Mouse (Mus musculus) lung, embryonic 15.5 days (tissue): Measurements from ENCODE around the gene Ahcyl1. TPM values are rescaled to one million over a fixed set of nuclear protein-coding genes. Genes with fewer than 3 reads are reported as not detected.

Experiments used
- ATAC-seq: fragments of 200-750 bp; cut with Nextera tagmentation; 2 replicates; pipeline ENCODE4 v1.8.0; 2017; ENCODE audit warnings: moderate number of reproducible peaks, borderline replicate concordance; ENCODE audit not compliant: low FRiP score, low TSS enrichment; ENCODE audit errors: extremely low read depth
- H3K27ac ChIP-seq: fragments of 300-500 bp; sonication (generic); 2 replicates; pipeline ENCODE4 v1.5.1; 2015; ENCODE audit warnings: moderate library complexity, mild to moderate bottlenecking, inconsistent platforms
- H3K27me3 ChIP-seq: fragments of 300-500 bp; sonication (generic); 2 replicates; pipeline ENCODE4 v1.6.1; 2015; ENCODE audit warnings: inconsistent platforms
- H3K36me3 ChIP-seq: fragments of 300-500 bp; sonication (generic); 2 replicates; pipeline ENCODE4 v1.6.1; 2015; ENCODE audit warnings: inconsistent platforms
- H3K4me1 ChIP-seq: fragments of 300-500 bp; sonication (generic); 2 replicates; pipeline ENCODE4 v1.6.1; 2015; ENCODE audit warnings: inconsistent platforms
- H3K4me2 ChIP-seq: fragments of 300-500 bp; sonication (generic); 2 replicates; pipeline ENCODE4 v1.6.1; 2015; ENCODE audit warnings: inconsistent platforms, mild to moderate bottlenecking, moderate library complexity
- H3K4me3 ChIP-seq: fragments of 300-500 bp; sonication (generic); 2 replicates; pipeline ENCODE4 v1.5.1; 2015; ENCODE audit warnings: mild to moderate bottlenecking, inconsistent platforms
- H3K9ac ChIP-seq: fragments of 300-500 bp; sonication (generic); 2 replicates; pipeline ENCODE4 v1.6.1; 2015; ENCODE audit warnings: inconsistent platforms
- H3K9me3 ChIP-seq: fragments of 300-500 bp; sonication (generic); 2 replicates; pipeline ENCODE4 v1.6.1; 2016; ENCODE audit warnings: inconsistent platforms
- WGBS: fragments of 180-500 bp; shearing (Covaris S2); methylation state at CpG from one replicate; pipeline ENCODE4 v1.1.7; 2015; 5-methylcytosine and 5-hydroxymethylcytosine counted together
- polyA plus RNA-seq: library from polyadenylated mRNA; unstranded; fragments of >200 nt; fragmentation: Nextera tagmentation; extraction: Ambion mirVana; gene quantifications from 2 replicates; pipeline ENCODE4 v1.2.1, GENCODE M21; 2015

Gene Ahcyl1
- polyA plus RNA-seq, 1 experiment from 2014 or later, result 83.3 TPM

GRCm38 (mm10) chr3:107646947-107647346 is 49.4 kb downstream of the Ahcyl1 start:
- Histone ChIP-seq H3K27me3 (no peaks in the 10 kb centered on the region), H3K27ac (no peak overlapping the region), H3K4me3 (no peak overlapping the region), H3K36me3 (no peaks in the 10 kb centered on the region), H3K9ac (no peak overlapping the region), H3K9me3 (no peaks in the 10 kb centered on the region), H3K4me2 (no peak overlapping the region), H3K4me1 (no peaks in the 10 kb centered on the region)
- WGBS, result 72% methylated on average over 3 of the region's 3 CpGs
- no peak for ATAC-seq

- Histone ChIP-seq H3K4me2 (no peak overlapping the region), H3K36me3 (no peaks in the 10 kb centered on the region), H3K4me3 (no peak overlapping the region), H3K9ac (no peak overlapping the region), H3K27me3 (no peaks in the 10 kb centered on the region), H3K27ac (no peak overlapping the region), H3K9me3 (no peaks in the 10 kb centered on the region), H3K4me1 (no peaks in the 10 kb centered on the region)
- WGBS, result 52% methylated on average over 5 of the region's 5 CpGs
- no peak for ATAC-seq
Measured at GRCm38 (mm10) chr3:107637606-107638172, 58.7 kb downstream of the Ahcyl1 start.

DNA sequence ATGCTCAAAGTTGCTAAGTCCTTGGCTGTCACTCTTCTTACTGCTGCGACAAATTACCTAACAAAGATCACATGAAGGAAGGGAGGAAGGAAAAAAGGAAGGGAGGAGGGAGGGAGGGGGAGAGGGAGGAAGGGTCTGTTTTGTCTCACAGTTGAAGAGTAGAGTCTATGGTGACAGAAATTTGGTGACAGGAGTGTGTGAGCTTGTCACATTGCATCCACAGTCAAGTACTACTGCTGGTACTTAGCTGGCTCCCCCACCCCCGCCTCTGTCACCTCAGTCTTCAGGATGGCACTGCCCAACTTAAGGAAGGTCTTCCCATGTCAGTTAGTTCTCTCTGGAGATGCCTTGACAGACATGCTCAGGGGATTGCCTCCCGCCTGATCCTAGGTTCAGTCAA is 60.1 kb downstream of the Ahcyl1 start:
- no peak overlapping the region for H3K9ac ChIP-seq
- no peaks in the 10 kb centered on the region for H3K36me3 ChIP-seq
- H3K9me3 ChIP-seq, result no peaks in the 10 kb centered on the region
- no peak overlapping the region for H3K27ac ChIP-seq
- no peak for ATAC-seq
- H3K4me3 ChIP-seq, result no peak overlapping the region
- H3K4me2 ChIP-seq, result no peak overlapping the region
- H3K27me3 ChIP-seq, result no peaks in the 10 kb centered on the region
- no peaks in the 10 kb centered on the region for H3K4me1 ChIP-seq
- WGBS, result 76% methylated on average over 3 of the region's 3 CpGs

DNA sequence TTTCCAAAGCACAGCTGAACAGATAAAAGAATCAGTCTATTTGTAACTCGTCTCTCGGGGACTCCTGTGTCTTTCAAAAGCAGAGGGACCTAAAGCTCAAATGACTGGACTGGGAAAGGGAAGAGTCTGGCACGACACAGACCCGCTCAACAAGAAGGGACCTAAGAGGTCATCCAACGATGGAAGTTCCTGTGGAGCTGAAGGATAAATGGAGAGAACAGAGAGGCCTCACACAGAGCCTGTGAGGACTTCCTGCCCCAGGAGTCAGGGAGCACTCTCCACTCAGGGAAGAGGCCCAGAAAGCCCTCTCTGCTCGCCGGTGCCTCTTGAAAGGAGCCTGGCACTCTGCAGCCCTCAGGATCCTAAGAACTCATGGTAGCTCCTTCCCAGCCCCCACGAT is 60.5 kb downstream of the Ahcyl1 start:
- Histone ChIP-seq H3K27ac (no peak overlapping the region), H3K9me3 (no peaks in the 10 kb centered on the region), H3K9ac (no peak overlapping the region), H3K4me2 (no peak overlapping the region), H3K4me1 (no peaks in the 10 kb centered on the region), H3K4me3 (no peak overlapping the region), H3K36me3 (no peaks in the 10 kb centered on the region), H3K27me3 (no peaks in the 10 kb centered on the region)
- no peak for ATAC-seq
- WGBS, result 35% methylated on average over 8 of the region's 8 CpGs

GRCm38 (mm10) chr3:107633906-107634305 is 62.5 kb downstream of the Ahcyl1 start:
- Histone ChIP-seq H3K27ac (no peak overlapping the region), H3K9me3 (no peaks in the 10 kb centered on the region), H3K4me2 (no peak overlapping the region), H3K9ac (no peak overlapping the region), H3K4me3 (no peak overlapping the region), H3K27me3 (no peaks in the 10 kb centered on the region), H3K36me3 (peaks cover 4% of the 10 kb centered on the region; the same call in 1 of the 2 replicates), H3K4me1 (peaks cover 11% of the 10 kb centered on the region)
- 91% methylated on average over 9 of the region's 9 CpGs for WGBS
- ATAC-seq, result no peak

DNA sequence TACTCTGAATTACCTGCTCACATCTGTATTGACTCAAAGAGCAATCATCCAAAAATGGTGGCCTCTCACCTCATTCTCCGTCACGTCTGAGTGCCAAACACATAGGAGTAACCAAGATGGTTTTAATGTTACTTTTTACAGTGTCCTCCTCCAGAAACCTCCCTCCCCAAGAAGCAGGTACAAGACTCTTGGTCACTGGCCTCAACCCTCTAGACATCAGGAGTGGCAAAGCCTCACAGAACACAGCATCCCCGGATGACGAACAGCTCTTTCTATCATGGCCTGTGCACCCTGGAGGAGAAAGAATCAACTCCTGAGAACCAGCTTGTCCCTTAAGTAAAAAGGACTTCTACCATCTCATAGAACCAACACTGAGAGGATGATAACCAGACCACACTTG is 63.6 kb downstream of the Ahcyl1 start:
- WGBS, result 91% methylated on average over 4 of the region's 4 CpGs

GRCm38 (mm10) chr3:107631523-107631958 is 64.8 kb downstream of the Ahcyl1 start, which contains the start of gene Strip1:
Strip1 (minus strand) TSS chr3:107631694.
- peak within 1 kb of the TSS; percentile 76 for H3K4me2 ChIP-seq
- H3K9me3 ChIP-seq, result no peaks in the 10 kb centered on the region
- under 1% methylated on average over 26 of the region's 35 CpGs for WGBS

More for the DNA sequence above, 63.6 kb downstream of the Ahcyl1 start:
- H3K9ac ChIP-seq, result no peak overlapping the region
- no peak overlapping the region for H3K4me2 ChIP-seq
- H3K27ac ChIP-seq, result no peak overlapping the region
- H3K4me3 ChIP-seq, result no peak overlapping the region
- H3K9me3 ChIP-seq, result no peaks in the 10 kb centered on the region
- H3K4me1 ChIP-seq, result peaks cover 11% of the 10 kb centered on the region
- no peak for ATAC-seq
- peaks cover 7% of the 10 kb centered on the region for H3K36me3 ChIP-seq
- no peaks in the 10 kb centered on the region for H3K27me3 ChIP-seq

GRCm38 (mm10) chr3:107630682-107631522 is 65.5 kb downstream of the Ahcyl1 start, which contains the start of gene Gm10961:
Gm10961 (plus strand) TSS chr3:107631322.
- peak within 1 kb of the TSS; percentile 86 for H3K4me3 ChIP-seq
- H3K4me1 ChIP-seq, result peaks cover 11% of the 10 kb centered on the region
- peak; percentile 70 for ATAC-seq
- no peaks in the 10 kb centered on the region for H3K9me3 ChIP-seq
- peaks cover 25% of the 10 kb centered on the region for H3K36me3 ChIP-seq
- peak within 1 kb of the TSS; percentile 76 for H3K4me2 ChIP-seq
- peak within 1 kb of the TSS; percentile 95 for H3K9ac ChIP-seq
- under 1% methylated on average over 46 of the region's 48 CpGs for WGBS
- H3K27me3 ChIP-seq, result no peaks in the 10 kb centered on the region
- H3K27ac ChIP-seq, result peak within 1 kb of the TSS; percentile 86

More at GRCm38 (mm10) chr3:107631523-107631958, 64.8 kb downstream of the Ahcyl1 start, which contains the start of gene Strip1:
- no peaks in the 10 kb centered on the region for H3K27me3 ChIP-seq
- H3K36me3 ChIP-seq, result peaks cover 19% of the 10 kb centered on the region
- H3K27ac ChIP-seq, result peak within 1 kb of the TSS; percentile 86
- ATAC-seq, result peak; percentile 98
- H3K4me3 ChIP-seq, result peak within 1 kb of the TSS; percentile 86
- H3K9ac ChIP-seq, result peak within 1 kb of the TSS; percentile 95
- H3K4me1 ChIP-seq, result peaks cover 11% of the 10 kb centered on the region

DNA sequence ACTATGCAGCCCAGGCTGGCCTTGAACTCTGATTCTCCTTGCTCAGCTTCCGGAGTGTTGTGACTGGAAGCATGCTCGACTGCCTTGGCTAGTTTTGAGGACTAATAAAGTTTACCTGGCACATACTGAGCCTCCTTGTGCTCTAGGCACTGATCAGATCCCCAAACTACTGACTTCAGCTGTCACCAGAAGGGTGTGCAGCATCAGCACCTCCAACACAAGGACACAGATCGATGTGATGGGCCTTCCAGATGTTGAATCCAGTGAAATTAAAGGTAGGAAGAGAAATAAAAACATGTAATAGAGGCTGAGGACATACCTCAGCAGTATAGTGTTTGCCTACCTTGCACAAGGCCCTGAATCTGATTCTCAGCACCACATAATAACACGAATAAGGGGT is 66.9 kb downstream of the Ahcyl1 start:
- ATAC-seq, result no peak
- Histone ChIP-seq H3K9me3 (no peaks in the 10 kb centered on the region), H3K27ac (no peak overlapping the region), H3K4me1 (peaks cover 11% of the 10 kb centered on the region), H3K9ac (no peak overlapping the region), H3K4me2 (no peak overlapping the region), H3K36me3 (peaks cover 40% of the 10 kb centered on the region), H3K27me3 (no peaks in the 10 kb centered on the region), H3K4me3 (no peak overlapping the region)
- WGBS, result 79% methylated on average over 4 of the region's 4 CpGs

DNA sequence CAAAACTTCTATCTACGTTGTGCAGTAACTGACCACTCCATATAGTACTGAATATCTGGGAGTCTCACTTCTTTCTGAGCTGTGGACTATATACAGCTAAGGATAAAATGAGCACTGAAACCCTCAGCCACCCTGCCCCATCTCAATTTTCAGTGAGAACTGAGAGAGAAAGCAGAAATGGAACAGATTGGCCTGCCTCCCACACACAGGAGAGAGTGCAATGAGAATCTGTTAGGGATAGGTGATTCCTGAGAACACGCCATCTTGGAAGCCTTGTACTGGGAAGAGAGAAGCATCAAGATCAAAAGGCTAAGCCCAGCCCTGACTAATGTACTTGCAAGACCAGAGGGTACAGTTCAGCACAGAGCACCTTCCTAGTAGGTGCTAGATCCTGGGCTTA is 67.8 kb downstream of the Ahcyl1 start:
- Histone ChIP-seq H3K9me3 (no peaks in the 10 kb centered on the region), H3K27me3 (no peaks in the 10 kb centered on the region), H3K4me2 (no peak overlapping the region), H3K4me3 (no peak overlapping the region), H3K27ac (no peak overlapping the region), H3K36me3 (peaks cover 47% of the 10 kb centered on the region), H3K9ac (no peak overlapping the region), H3K4me1 (peaks cover 11% of the 10 kb centered on the region)
- WGBS, result 80% methylated on average over 2 of the region's 2 CpGs
- ATAC-seq, result no peak

DNA sequence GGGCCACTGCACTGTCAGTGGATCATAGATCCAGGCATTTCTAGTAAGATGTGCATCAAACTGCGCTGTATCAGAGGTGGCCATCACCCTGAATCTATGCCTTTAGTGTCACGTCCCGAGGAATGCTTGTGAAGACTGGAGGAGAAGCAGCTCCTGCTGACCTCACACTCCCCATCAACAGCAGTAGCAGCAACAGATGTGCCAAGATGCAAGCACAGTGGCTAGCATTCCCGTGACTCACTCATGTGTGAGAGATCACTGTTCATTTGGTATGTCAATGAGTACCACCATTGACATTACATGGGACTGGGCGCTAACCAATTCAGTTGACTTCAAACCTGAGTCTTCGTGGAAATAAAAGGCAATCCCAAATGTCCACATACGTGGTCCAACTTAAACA is 68.7 kb downstream of the Ahcyl1 start:
- no peak overlapping the region for H3K4me2 ChIP-seq
- no peak overlapping the region for H3K27ac ChIP-seq
- no peak overlapping the region for H3K4me3 ChIP-seq
- peaks cover 57% of the 10 kb centered on the region for H3K36me3 ChIP-seq
- WGBS, result 91% methylated on average over 7 of the region's 7 CpGs
- no peaks in the 10 kb centered on the region for H3K27me3 ChIP-seq
- no peaks in the 10 kb centered on the region for H3K9me3 ChIP-seq
- no peak overlapping the region for H3K9ac ChIP-seq
- no peak for ATAC-seq
- peaks cover 11% of the 10 kb centered on the region for H3K4me1 ChIP-seq

DNA sequence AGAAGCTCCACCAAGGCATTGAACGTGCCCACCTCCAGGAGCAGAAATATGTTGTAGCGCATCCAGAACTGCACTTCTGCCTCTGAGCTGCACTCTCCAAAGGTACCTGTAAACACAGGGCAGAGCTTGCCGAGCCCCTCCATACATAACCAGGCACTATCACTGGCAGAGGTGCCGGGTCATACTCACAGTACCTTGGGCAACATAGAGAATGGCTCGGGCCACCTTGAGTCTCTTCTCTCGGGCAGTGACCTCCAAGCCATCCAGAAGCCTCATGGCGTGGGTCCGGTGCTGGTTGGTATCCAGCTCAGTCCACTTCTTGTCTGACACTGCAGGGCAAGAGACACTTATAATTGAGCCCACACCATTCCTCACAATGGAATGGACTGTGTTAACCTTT is 69.6 kb downstream of the Ahcyl1 start:
- peaks cover 63% of the 10 kb centered on the region for H3K36me3 ChIP-seq
- no peaks in the 10 kb centered on the region for H3K9me3 ChIP-seq
- H3K4me2 ChIP-seq, result no peak overlapping the region
- H3K27me3 ChIP-seq, result no peaks in the 10 kb centered on the region
- no peak overlapping the region for H3K9ac ChIP-seq
- H3K4me3 ChIP-seq, result no peak overlapping the region
- H3K27ac ChIP-seq, result no peak overlapping the region
- WGBS, result 93% methylated on average over 8 of the region's 8 CpGs
- peaks cover 11% of the 10 kb centered on the region for H3K4me1 ChIP-seq
- ATAC-seq, result no peak
